Mouse (Mus musculus) testis, adult 2 months (tissue): ENCODE results near the gene Fam234a. TPM values are rescaled to one million over a fixed set of nuclear protein-coding genes. Genes with fewer than 3 reads are reported as not detected.

Experiments used
- H3K27ac ChIP-seq: fragments of 200-500 bp; 2 replicates; pipeline ENCODE4 v1.5.1; 2012; ENCODE audit warnings: low read depth, low read length; ENCODE audit not compliant: control insufficient read depth, insufficient read depth
- H3K27me3 ChIP-seq: fragments of 200-500 bp; 2 replicates; pipeline ENCODE4 v1.6.1; 2012; ENCODE audit warnings: mild to moderate bottlenecking, low read length, moderate library complexity; ENCODE audit not compliant: control insufficient read depth, insufficient read depth
- H3K36me3 ChIP-seq: fragments of 200-500 bp; 2 replicates; pipeline ENCODE4 v1.6.1; 2012; ENCODE audit warnings: mild to moderate bottlenecking, low read length; ENCODE audit not compliant: control insufficient read depth, insufficient read depth
- H3K4me1 ChIP-seq: fragments of 200-500 bp; 2 replicates; pipeline ENCODE4 v1.6.1; 2012; ENCODE audit warnings: low read length; ENCODE audit not compliant: control insufficient read depth, insufficient read depth
- H3K4me3 ChIP-seq: fragments of 200-500 bp; 2 replicates; pipeline ENCODE4 v1.5.1; 2012; ENCODE audit warnings: low read depth, mild to moderate bottlenecking, low read length, moderate library complexity, mixed read lengths; ENCODE audit not compliant: control insufficient read depth
- CTCF ChIP-seq: fragments of 200-500 bp; IDR thresholded peaks from 2 replicates; pipeline ENCODE4 v1.5.1; 2012; ENCODE audit warnings: low read depth, mild to moderate bottlenecking, inconsistent platforms, low read length, moderate library complexity; ENCODE audit not compliant: control insufficient read depth, insufficient read depth, insufficient replicate concordance
- POLR2A ChIP-seq: fragments of 200-500 bp; IDR thresholded peaks from 2 replicates; pipeline ENCODE4 v1.6.1; 2012; ENCODE audit warnings: low read depth, mild to moderate bottlenecking, inconsistent platforms, low read length, moderate library complexity; ENCODE audit not compliant: control insufficient read depth
- polyA plus RNA-seq: library from polyadenylated mRNA; depleted of rRNA; stranded (reverse); fragments of >200 nt; gene quantifications from 2 replicates; pipeline ENCODE4 v1.2.3, GENCODE M21; 2012; rRNA removed

The Fam234a gene
- polyA plus RNA-seq, 1 experiment, result 74.9 TPM

- TF ChIP-seq CTCF (no peak), POLR2A (no peak)
- Histone ChIP-seq H3K36me3 (no peaks in the 10 kb centered on the region), H3K4me1 (no peaks in the 10 kb centered on the region), H3K27me3 (no peaks in the 10 kb centered on the region), H3K4me3 (no peak overlapping the region), H3K27ac (no peak overlapping the region)
Observed at GRCm38 (mm10) chr17:26162736-26163135, 81.3 kb downstream of the Fam234a start.

Other genes with a start within 250 kb of the Fam234a start
- 35.2 and 37.5 TPM in 2 replicates for gene Rab11fip3, start 174.7 kb downstream of the Fam234a start, polyA plus RNA-seq
- gene Decr2, start 153.9 kb downstream of the Fam234a start, polyA plus RNA-seq, result 9.8 and 12.0 TPM in 2 replicates
- 5.3 and 5.4 TPM in 2 replicates for gene Nme4, start 148.6 kb downstream of the Fam234a start, polyA plus RNA-seq
- 361 and 374 TPM in 2 replicates for gene Tmem8, start 130.9 kb downstream of the Fam234a start, polyA plus RNA-seq
- gene Mrpl28, start 120.7 kb downstream of the Fam234a start, polyA plus RNA-seq, result 30.4 and 36.5 TPM in 2 replicates
- gene Axin1, start 105.6 kb downstream of the Fam234a start, polyA plus RNA-seq, result 14.4 and 15.0 TPM in 2 replicates
- gene Pdia2, start 45.2 kb downstream of the Fam234a start, polyA plus RNA-seq, result not detected in 2 replicates
- gene Rgs11, start 41.3 kb downstream of the Fam234a start, polyA plus RNA-seq, result 12.9 and 16.0 TPM in 2 replicates
- gene Arhgdig, start 36.5 kb downstream of the Fam234a start, polyA plus RNA-seq, result 5.0 and 6.4 TPM in 2 replicates
- gene Luc7l, start 8.7 kb upstream of the Fam234a start, polyA plus RNA-seq, result 15.0 and 16.3 TPM in 2 replicates
- gene Neurl1b, start 170.6 kb upstream of the Fam234a start, polyA plus RNA-seq, result 0.54 and 0.58 TPM in 2 replicates